Mouse (Mus musculus): ENCODE measurements at regions not wholly inside any gene's neighbourhood (a gene's known extent, or its start where the extent isn't known, plus 50 kb on each side); places are given as distances from the start of the nearest gene placed in this dataset.
"Not testable (repeated sequence)": the region's sequence is repeated elsewhere in the genome, so short reads cannot be mapped to it uniquely, and the experiment has no call there.

GRCm38 (mm10) chr9:41890273-41891141, 233.6 kb downstream of the Sorl1 start:
- peak overlapping the region; percentile 27 for H3K4me3 ChIP-seq (ENCODE audit: low read depth, low read length)
- no peaks in the 10 kb centered on the region for H3K36me3 ChIP-seq (ENCODE audit: control insufficient read depth, insufficient read depth, low read length)
- 2% methylated on average over 42 of the region's 42 CpGs for WGBS
- no peaks in the 10 kb centered on the region for H3K27me3 ChIP-seq (ENCODE audit: control insufficient read depth, insufficient read depth, low read length)
- peaks cover 18% of the 10 kb centered on the region for H3K4me1 ChIP-seq (ENCODE audit: control insufficient read depth, insufficient read depth, low read length)
- no peaks in the 10 kb centered on the region for H3K9me3 ChIP-seq (ENCODE audit: control insufficient read depth, low read length)
- peak overlapping the region; percentile 69 for H3K9ac ChIP-seq (ENCODE audit: low read length)
- DNase-seq (ENCODE audit: low spot score) (peak; percentile 94), ATAC-seq (ENCODE audit: insufficient read depth, low FRiP score, low TSS enrichment) (peak; percentile 96)
- peak overlapping the region; percentile 52 for H3K4me2 ChIP-seq (ENCODE audit: low read depth)
- peak overlapping the region; percentile 96 for H3K27ac ChIP-seq (ENCODE audit: low read depth, low read length)

GRCm38 (mm10) chr9:41889568-41890272, 234.4 kb downstream of the Sorl1 start:
- Histone ChIP-seq H3K4me3 (ENCODE audit: low read depth, low read length) (peak overlapping the region; percentile 27; the same call in 1 of the 2 replicates), H3K36me3 (ENCODE audit: control insufficient read depth, insufficient read depth, low read length) (no peaks in the 10 kb centered on the region), H3K4me1 (ENCODE audit: control insufficient read depth, insufficient read depth, low read length) (peaks cover 18% of the 10 kb centered on the region), H3K27ac (ENCODE audit: low read depth, low read length) (peak overlapping the region; percentile 96), H3K9ac (ENCODE audit: low read length) (peak overlapping the region; percentile 69), H3K4me2 (ENCODE audit: low read depth) (peak overlapping the region; percentile 52), H3K27me3 (ENCODE audit: control insufficient read depth, insufficient read depth, low read length) (no peaks in the 10 kb centered on the region), H3K9me3 (ENCODE audit: control insufficient read depth, low read length) (no peaks in the 10 kb centered on the region)
- WGBS: 40% methylated on average over 12 of the region's 12 CpGs
- DNase-seq (ENCODE audit: low spot score) (no peak), ATAC-seq (ENCODE audit: insufficient read depth, low FRiP score, low TSS enrichment) (peak; percentile 29; the same call in 1 of the 2 replicates)

GRCm38 (mm10) chr9:41888616-41889150, 235.4 kb downstream of the Sorl1 start:
- Histone ChIP-seq H3K36me3 (ENCODE audit: control insufficient read depth, insufficient read depth, low read length) (no peaks in the 10 kb centered on the region), H3K4me3 (ENCODE audit: low read depth, low read length) (no peak overlapping the region), H3K4me2 (ENCODE audit: low read depth) (no peak overlapping the region), H3K27me3 (ENCODE audit: control insufficient read depth, insufficient read depth, low read length) (no peaks in the 10 kb centered on the region), H3K9me3 (ENCODE audit: control insufficient read depth, low read length) (no peaks in the 10 kb centered on the region), H3K27ac (ENCODE audit: low read depth, low read length) (peak overlapping the region; percentile 29; the same call in 1 of the 2 replicates), H3K9ac (ENCODE audit: low read length) (no peak overlapping the region), H3K4me1 (ENCODE audit: control insufficient read depth, insufficient read depth, low read length) (peaks cover 18% of the 10 kb centered on the region)
- no peak for ATAC-seq (ENCODE audit: insufficient read depth, low FRiP score, low TSS enrichment)
- WGBS: 91% methylated on average over 3 of the region's 3 CpGs
- DNase-seq (ENCODE audit: low spot score): no peak

GRCm38 (mm10) chr9:41886456-41886855, 237.6 kb downstream of the Sorl1 start:
- WGBS: 84% methylated on average over 13 of the region's 13 CpGs
- not testable (repeated sequence) for H3K9ac ChIP-seq (ENCODE audit: low read length); H3K27ac ChIP-seq (ENCODE audit: low read depth, low read length); H3K27me3 ChIP-seq (ENCODE audit: control insufficient read depth, insufficient read depth, low read length); H3K36me3 ChIP-seq (ENCODE audit: control insufficient read depth, insufficient read depth, low read length); H3K4me2 ChIP-seq (ENCODE audit: low read depth); ATAC-seq (ENCODE audit: insufficient read depth, low FRiP score, low TSS enrichment); H3K4me3 ChIP-seq (ENCODE audit: low read depth, low read length); DNase-seq (ENCODE audit: low spot score); H3K9me3 ChIP-seq (ENCODE audit: control insufficient read depth, low read length)
- H3K4me1 ChIP-seq (ENCODE audit: control insufficient read depth, insufficient read depth, low read length): peaks cover 17% of the 10 kb centered on the region

- H3K9ac ChIP-seq (ENCODE audit: low read length): no peak overlapping the region
- no peaks in the 10 kb centered on the region for H3K36me3 ChIP-seq (ENCODE audit: control insufficient read depth, insufficient read depth, low read length)
- ATAC-seq (ENCODE audit: insufficient read depth, low FRiP score, low TSS enrichment) (no peak), DNase-seq (ENCODE audit: low spot score) (no peak)
- H3K9me3 ChIP-seq (ENCODE audit: control insufficient read depth, low read length): no peaks in the 10 kb centered on the region
- H3K4me2 ChIP-seq (ENCODE audit: low read depth): no peak overlapping the region
- H3K27me3 ChIP-seq (ENCODE audit: control insufficient read depth, insufficient read depth, low read length): no peaks in the 10 kb centered on the region
- peaks cover 3% of the 10 kb centered on the region; the same call in 1 of the 2 replicates for H3K4me1 ChIP-seq (ENCODE audit: control insufficient read depth, insufficient read depth, low read length)
- H3K4me3 ChIP-seq (ENCODE audit: low read depth, low read length): no peak overlapping the region
- 93% methylated on average over 3 of the region's 3 CpGs for WGBS
- no peak overlapping the region for H3K27ac ChIP-seq (ENCODE audit: low read depth, low read length)
These were observed 243.6 kb downstream of the Sorl1 start for GRCm38 (mm10) chr9:41880457-41880856.

- no peak overlapping the region for H3K9ac ChIP-seq (ENCODE audit: low read length)
- H3K36me3 ChIP-seq (ENCODE audit: control insufficient read depth, insufficient read depth, low read length): no peaks in the 10 kb centered on the region
- WGBS: 70% methylated on average over 1 of the region's 1 CpGs
- no peak for ATAC-seq (ENCODE audit: insufficient read depth, low FRiP score, low TSS enrichment)
- H3K27ac ChIP-seq (ENCODE audit: low read depth, low read length): no peak overlapping the region
- H3K4me1 ChIP-seq (ENCODE audit: control insufficient read depth, insufficient read depth, low read length): peaks cover 3% of the 10 kb centered on the region; the same call in 1 of the 2 replicates
- no peaks in the 10 kb centered on the region for H3K27me3 ChIP-seq (ENCODE audit: control insufficient read depth, insufficient read depth, low read length)
- H3K4me2 ChIP-seq (ENCODE audit: low read depth): no peak overlapping the region
- no peak for DNase-seq (ENCODE audit: low spot score)
- no peak overlapping the region for H3K4me3 ChIP-seq (ENCODE audit: low read depth, low read length)
- H3K9me3 ChIP-seq (ENCODE audit: control insufficient read depth, low read length): no peaks in the 10 kb centered on the region
These were observed 245.0 kb downstream of the Sorl1 start for GRCm38 (mm10) chr9:41879080-41879479.

- H3K4me3 ChIP-seq (ENCODE audit: low read depth, low read length): no peak overlapping the region
- DNase-seq (ENCODE audit: low spot score) (peak; percentile 24), ATAC-seq (ENCODE audit: insufficient read depth, low FRiP score, low TSS enrichment) (no peak)
- H3K9ac ChIP-seq (ENCODE audit: low read length): no peak overlapping the region
- no peaks in the 10 kb centered on the region for H3K36me3 ChIP-seq (ENCODE audit: control insufficient read depth, insufficient read depth, low read length)
- WGBS: 49% methylated on average over 5 of the region's 5 CpGs
- no peak overlapping the region for H3K4me2 ChIP-seq (ENCODE audit: low read depth)
- peak overlapping the region; percentile 42; the same call in 1 of the 2 replicates for H3K27ac ChIP-seq (ENCODE audit: low read depth, low read length)
- H3K9me3 ChIP-seq (ENCODE audit: control insufficient read depth, low read length): no peaks in the 10 kb centered on the region
- no peaks in the 10 kb centered on the region for H3K27me3 ChIP-seq (ENCODE audit: control insufficient read depth, insufficient read depth, low read length)
- peaks cover 8% of the 10 kb centered on the region for H3K4me1 ChIP-seq (ENCODE audit: control insufficient read depth, insufficient read depth, low read length)
These were observed 263.0 kb downstream of the Sorl1 start for GRCm38 (mm10) chr9:41861136-41861535.

- Histone ChIP-seq H3K4me2 (ENCODE audit: low read depth) (no peak overlapping the region), H3K4me1 (ENCODE audit: control insufficient read depth, insufficient read depth, low read length) (peaks cover 8% of the 10 kb centered on the region), H3K4me3 (ENCODE audit: low read depth, low read length) (no peak overlapping the region), H3K27me3 (ENCODE audit: control insufficient read depth, insufficient read depth, low read length) (no peaks in the 10 kb centered on the region), H3K36me3 (ENCODE audit: control insufficient read depth, insufficient read depth, low read length) (no peaks in the 10 kb centered on the region), H3K9me3 (ENCODE audit: control insufficient read depth, low read length) (no peaks in the 10 kb centered on the region), H3K27ac (ENCODE audit: low read depth, low read length) (peak overlapping the region; percentile 42; the same call in 1 of the 2 replicates), H3K9ac (ENCODE audit: low read length) (no peak overlapping the region)
- DNase-seq (ENCODE audit: low spot score): peak; percentile 78
- ATAC-seq (ENCODE audit: insufficient read depth, low FRiP score, low TSS enrichment): peak; percentile 60; the same call in 1 of the 2 replicates
- WGBS: 38% methylated on average over 4 of the region's 4 CpGs
These were observed 263.4 kb downstream of the Sorl1 start for GRCm38 (mm10) chr9:41860681-41861080.
